Mouse (Mus musculus) heart, adult 2 months (tissue): ENCODE measurements around the gene Tek. TPM values are rescaled to one million over a fixed set of nuclear protein-coding genes. Genes with fewer than 3 reads are reported as not detected.
A peak's percentile ranks its signal among the peaks of the same experiment; 100 is the strongest.
"Not testable (repeated sequence)": the region's sequence is repeated elsewhere in the genome, so short reads cannot be mapped to it uniquely, and the experiment has no call there.

Experiments
- DNase-seq, 2 experiments: peaks; one replicate each; pipeline ENCODE4 v3.0.0; 2021
- H3K27ac ChIP-seq: fragments of 200-600 bp; 2 replicates; pipeline ENCODE4 v1.8.1; 2022
- H3K27me3 ChIP-seq: fragments of 200-500 bp; 2 replicates; pipeline ENCODE4 v1.6.1; 2012; ENCODE audit warnings: mild to moderate bottlenecking, low read length, inconsistent platforms, mixed read lengths; ENCODE audit not compliant: control insufficient read depth, insufficient read depth
- H3K36me3 ChIP-seq: fragments of 200-500 bp; 2 replicates; pipeline ENCODE4 v1.6.1; 2012; ENCODE audit warnings: low read length, inconsistent platforms; ENCODE audit not compliant: control insufficient read depth, insufficient read depth
- H3K4me1 ChIP-seq: fragments of 200-500 bp; 2 replicates; pipeline ENCODE4 v1.6.1; 2011; ENCODE audit warnings: low read length; ENCODE audit not compliant: control insufficient read depth, insufficient read depth
- H3K4me3 ChIP-seq: fragments of 200-600 bp; 2 replicates; pipeline ENCODE4 v1.8.1; 2022
- H3K79me2 ChIP-seq: fragments of 200-500 bp; replicated peaks from 2 replicates; pipeline ENCODE4 v1.6.1; 2012; ENCODE audit warnings: mild to moderate bottlenecking, inconsistent platforms, low read length, moderate library complexity, mixed read lengths; ENCODE audit not compliant: control insufficient read depth, insufficient read depth
- H3K9ac ChIP-seq: fragments of 200-500 bp; 2 replicates; pipeline ENCODE4 v1.6.1; 2012; ENCODE audit warnings: low read depth, mild to moderate bottlenecking, control low read depth, inconsistent platforms, low read length, mixed read lengths
- CTCF ChIP-seq: fragments of 200-600 bp; IDR thresholded peaks from 2 replicates; pipeline ENCODE4 v1.8.1; 2022; ENCODE audit warnings: antibody characterized with exemption, mild to moderate bottlenecking, moderate library complexity
- EP300 ChIP-seq: fragments of 200-500 bp; IDR thresholded peaks from 2 replicates; pipeline ENCODE4 v1.6.1; 2011; ENCODE audit warnings: low read depth, low read length, control low read depth; ENCODE audit not compliant: insufficient read depth
- POLR2A ChIP-seq: fragments of 200-500 bp; IDR thresholded peaks from 2 replicates; pipeline ENCODE4 v1.6.1; 2011; ENCODE audit warnings: mild to moderate bottlenecking, low read depth, low read length, control low read depth; ENCODE audit not compliant: insufficient read depth
- WGBS: fragments of 180-500 bp; shearing (Covaris S2); methylation state at CpG from one replicate; pipeline ENCODE4 v1.1.7; 2018; 5-methylcytosine and 5-hydroxymethylcytosine counted together
- intact Hi-C: fragments of 180-260 bp; cut with DNase I; formaldehyde crosslinking; loops from one replicate; pipeline ENCODE4 v1.15.1; 2025
- long read RNA-seq: library from polyadenylated mRNA; stranded (forward); transcript quantifications from one replicate; pipeline ENCODE4 v2.0.0, GENCODE M21; 2021
- polyA plus RNA-seq: library from polyadenylated mRNA; depleted of rRNA; stranded (reverse); fragments of >200 nt; gene quantifications from 2 replicates; pipeline ENCODE4 v1.2.3, GENCODE M21; 2012; rRNA removed
- total RNA-seq, 2 experiments: library from RNA; stranded (reverse); gene quantifications; 2 replicates each; pipeline ENCODE4 v1.2.3; 2021

Tek gene
- 10 to 100 TPM; 37.0 to 40.3 TPM for total RNA-seq
- polyA plus RNA-seq = 16.8 and 33.1 TPM in 2 replicates
- long read RNA-seq, full-length matches to known transcripts = 25 of 32 reads
- long read RNA-seq, partial matches to known transcripts = 5 of 32 reads
- long read RNA-seq, other reads (novel, unspliced or antisense) = 2 of 32 reads

DNA sequence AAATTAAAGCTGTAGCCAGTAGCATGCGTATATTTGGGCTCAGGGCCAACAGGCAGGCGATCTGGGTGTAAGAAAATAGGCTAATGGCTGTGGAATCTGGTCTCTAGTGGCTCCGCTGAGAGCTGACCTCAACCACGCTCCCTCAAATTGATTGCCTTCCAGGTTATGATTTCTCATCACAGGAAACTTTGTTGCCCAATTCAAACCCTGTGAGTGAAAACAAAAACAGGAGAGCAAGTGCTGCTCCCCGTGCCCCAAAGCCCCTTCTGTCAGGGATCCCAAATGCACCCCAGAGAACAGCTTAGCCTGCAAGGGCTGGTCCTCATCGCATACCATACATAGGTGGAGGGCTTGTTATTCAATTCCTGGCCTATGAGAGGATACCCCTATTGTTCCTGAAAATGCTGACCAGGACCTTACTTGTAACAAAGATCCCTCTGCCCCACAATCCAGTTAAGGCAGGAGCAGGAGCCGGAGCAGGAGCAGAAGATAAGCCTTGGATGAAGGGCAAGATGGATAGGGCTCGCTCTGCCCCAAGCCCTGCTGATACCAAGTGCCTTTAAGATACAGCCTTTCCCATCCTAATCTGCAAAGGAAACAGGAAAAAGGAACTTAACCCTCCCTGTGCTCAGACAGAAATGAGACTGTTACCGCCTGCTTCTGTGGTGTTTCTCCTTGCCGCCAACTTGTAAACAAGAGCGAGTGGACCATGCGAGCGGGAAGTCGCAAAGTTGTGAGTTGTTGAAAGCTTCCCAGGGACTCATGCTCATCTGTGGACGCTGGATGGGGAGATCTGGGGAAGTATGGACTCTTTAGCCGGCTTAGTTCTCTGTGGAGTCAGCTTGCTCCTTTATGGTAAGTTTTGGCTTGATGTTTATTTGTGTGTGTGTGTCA, at the start of gene Tek:
Tek (plus strand) TSS at position 452 of the 894 bp plus-strand sequence.
- Histone ChIP-seq H3K9ac (peak within 1 kb of the TSS; percentile 90), H3K27ac (peak within 1 kb of the TSS; percentile 88), H3K4me1 (peaks cover 4% of the 10 kb centered on the region), H3K36me3 (peaks cover 5% of the 10 kb centered on the region; the same call in 1 of the 2 replicates), H3K79me2 (no peaks in the 10 kb centered on the region), H3K27me3 (no peaks in the 10 kb centered on the region), H3K4me3 (peak within 1 kb of the TSS; percentile 62)
- DNase-seq = peak; percentile 62 to 66
- intact Hi-C loops = loop anchor here (2.0 kb wide), 2 partner anchors 24 to 70 kb away; no protein-coding TSS in a partner anchor
- peak; percentile 71 for TF ChIP-seq POLR2A
- no peak for TF ChIP-seq CTCF
- 0 out of 2 replicates have a peak, but pooled peaks have one; percentile 9 for TF ChIP-seq EP300
- WGBS = 20% methylated on average over 16 of the region's 16 CpGs

DNA sequence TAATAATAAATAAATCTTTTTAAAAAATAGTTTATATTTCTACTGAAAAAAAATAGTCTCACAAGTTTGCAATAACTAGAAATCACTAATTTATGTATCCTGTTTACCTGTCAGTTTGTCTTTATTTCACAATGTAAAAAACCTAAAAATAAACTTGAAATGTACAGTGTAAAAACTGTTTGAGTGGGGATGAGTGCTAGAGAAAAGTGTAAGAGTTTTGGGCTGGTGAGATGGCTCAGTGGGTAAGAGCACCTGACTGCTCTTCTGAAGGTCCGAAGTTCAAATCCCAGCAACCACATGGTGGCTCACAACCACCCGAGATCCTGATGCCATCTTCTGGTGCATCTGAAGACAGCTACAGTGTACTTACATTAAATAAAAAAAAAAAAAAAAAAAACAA, 49.3 kb upstream of the Tek start:
- DNase-seq, H3K27ac ChIP-seq, H3K4me3 ChIP-seq, H3K79me2 ChIP-seq, H3K27me3 ChIP-seq, H3K4me1 ChIP-seq, H3K36me3 ChIP-seq, H3K9ac ChIP-seq, intact Hi-C loops: not testable (repeated sequence)
- WGBS = 84% methylated on average over 2 of the region's 2 CpGs

DNA sequence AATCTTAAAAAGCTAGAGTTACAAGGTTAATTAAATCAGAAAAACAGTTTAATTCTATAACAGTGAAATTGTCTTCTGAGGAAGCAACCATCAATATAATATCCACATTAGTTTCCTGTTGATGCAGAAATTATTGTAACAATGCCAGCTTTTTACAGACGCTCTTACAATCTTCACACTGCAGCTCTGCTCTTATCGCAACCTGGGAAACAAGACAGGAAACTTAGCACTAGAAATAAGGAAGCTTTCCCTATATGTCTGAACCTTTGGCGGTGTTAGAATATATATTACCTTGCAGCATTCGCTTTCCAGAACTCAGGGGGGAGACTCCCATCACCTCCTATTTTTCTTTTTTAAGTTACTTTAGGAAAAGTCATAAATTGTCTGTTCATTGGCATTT, 48.0 kb upstream of the Tek start:
- DNase-seq = no peak
- H3K27ac ChIP-seq = peak overlapping the region; percentile 32
- H3K36me3 ChIP-seq = peaks cover 4% of the 10 kb centered on the region
- H3K9ac ChIP-seq = no peak overlapping the region
- intact Hi-C loops = no loop called here
- 34% methylated on average over 4 of the region's 4 CpGs for WGBS
- TF ChIP-seq EP300 (no peak), POLR2A (no peak), CTCF (no peak)
- H3K4me3 ChIP-seq = no peak overlapping the region
- peaks cover 2% of the 10 kb centered on the region for H3K4me1 ChIP-seq
- H3K79me2 ChIP-seq = no peaks in the 10 kb centered on the region
- H3K27me3 ChIP-seq = no peaks in the 10 kb centered on the region

GRCm38 (mm10) chr4:94692175-94692574, 46.9 kb upstream of the Tek start:
- Histone ChIP-seq H3K36me3 (peaks cover 4% of the 10 kb centered on the region), H3K4me3 (no peak overlapping the region), H3K27ac (no peak overlapping the region; the same call in 1 of the 2 replicates), H3K9ac (no peak overlapping the region), H3K4me1 (peaks cover 2% of the 10 kb centered on the region), H3K79me2 (no peaks in the 10 kb centered on the region), H3K27me3 (no peaks in the 10 kb centered on the region)
- intact Hi-C loops = no loop called here
- no peak for DNase-seq
- WGBS = 47% methylated on average over 2 of the region's 2 CpGs
- TF ChIP-seq EP300 (no peak), CTCF (no peak), POLR2A (no peak)

GRCm38 (mm10) chr4:94696368-94696767, 42.7 kb upstream of the Tek start:
- 47% methylated on average over 3 of the region's 3 CpGs for WGBS
- no peak overlapping the region for H3K27ac ChIP-seq
- no peaks in the 10 kb centered on the region for H3K79me2 ChIP-seq
- no peak overlapping the region for H3K9ac ChIP-seq
- TF ChIP-seq EP300 = no peak
- no peak for TF ChIP-seq POLR2A
- TF ChIP-seq CTCF = no peak
- no peak for DNase-seq
- H3K4me3 ChIP-seq = no peak overlapping the region
- no peaks in the 10 kb centered on the region; the same call in 1 of the 2 replicates for H3K4me1 ChIP-seq
- H3K27me3 ChIP-seq = no peaks in the 10 kb centered on the region
- peaks cover 4% of the 10 kb centered on the region for H3K36me3 ChIP-seq
- intact Hi-C loops = no loop called here

GRCm38 (mm10) chr4:94711002-94711401, 28.1 kb upstream of the Tek start:
- Histone ChIP-seq H3K27ac (peak overlapping the region; percentile 26; the same call in 1 of the 2 replicates), H3K79me2 (no peaks in the 10 kb centered on the region), H3K4me1 (peaks cover 6% of the 10 kb centered on the region), H3K9ac (no peak overlapping the region), H3K27me3 (no peaks in the 10 kb centered on the region), H3K36me3 (peaks cover 3% of the 10 kb centered on the region; the same call in 1 of the 2 replicates), H3K4me3 (no peak overlapping the region)
- no peak for DNase-seq
- intact Hi-C loops = no loop called here
- TF ChIP-seq POLR2A = no peak
- no peak for TF ChIP-seq CTCF
- no peak for TF ChIP-seq EP300
- WGBS = 59% methylated on average over 2 of the region's 2 CpGs
